Mouse (Mus musculus): ENCODE measurements around the gene Cipc. TPM values are rescaled to one million over a fixed set of nuclear protein-coding genes. Genes with fewer than 3 reads are reported as not detected.

The Cipc gene
- polyA plus RNA-seq, 1 experiment from 2014 or later = 24.7 TPM

DNA sequence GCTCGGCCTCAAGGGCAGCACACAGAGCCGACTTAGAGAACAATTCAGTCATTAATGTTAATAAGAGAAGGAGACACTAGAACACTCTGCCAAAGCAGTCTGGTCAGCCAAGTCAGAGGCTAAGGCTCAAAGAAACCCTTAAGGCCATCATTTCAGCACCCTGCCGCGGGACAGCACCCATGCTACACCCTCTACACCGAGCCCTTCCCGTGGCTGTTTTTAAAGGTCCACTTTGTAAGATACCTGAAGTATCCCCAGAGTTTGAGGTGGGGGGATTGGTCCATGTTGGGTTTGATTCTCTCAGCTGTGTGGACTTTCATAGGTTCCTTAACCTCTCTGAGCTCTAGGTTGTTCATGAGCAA, 37.3 kb downstream of the Cipc start:
- Histone ChIP-seq H3K27ac (no peak overlapping the region), H3K4me1 (0 out of 2 replicates have a peak, but pooled peaks cover 4% of the 10 kb centered on the region), H3K36me3 (no peaks in the 10 kb centered on the region), H3K27me3 (peaks cover 96% of the 10 kb centered on the region), H3K4me3 (no peak overlapping the region), H3K4me2 (replicated peaks) (no peak overlapping the region), H3K9ac (no peak overlapping the region), H3K9me3 (no peaks in the 10 kb centered on the region)
- WGBS = 11% methylated on average over 6 of the region's 6 CpGs
- no peak for ATAC-seq (ENCODE audit: low FRiP score, low read depth)

- no peaks in the 10 kb centered on the region for H3K36me3 ChIP-seq
- H3K4me3 ChIP-seq = no peak overlapping the region
- H3K27me3 ChIP-seq = peaks cover 100% of the 10 kb centered on the region
- 60% methylated on average over 4 of the region's 4 CpGs for WGBS
- no peak for ATAC-seq (ENCODE audit: low FRiP score, low read depth)
- no peak overlapping the region for H3K4me2 ChIP-seq (replicated peaks)
- H3K27ac ChIP-seq = no peak overlapping the region
- peaks cover 14% of the 10 kb centered on the region for H3K4me1 ChIP-seq
- H3K9me3 ChIP-seq = no peaks in the 10 kb centered on the region
- no peak overlapping the region for H3K9ac ChIP-seq
Observed at GRCm38 (mm10) chr12:86986562-86986961, 39.7 kb downstream of the Cipc start.

- Histone ChIP-seq H3K4me1 (peaks cover 14% of the 10 kb centered on the region), H3K27me3 (peaks cover 97% of the 10 kb centered on the region), H3K9ac (no peak overlapping the region), H3K27ac (no peak overlapping the region), H3K9me3 (no peaks in the 10 kb centered on the region), H3K36me3 (no peaks in the 10 kb centered on the region), H3K4me3 (no peak overlapping the region), H3K4me2 (replicated peaks) (no peak overlapping the region)
- WGBS = 40% methylated on average over 16 of the region's 16 CpGs
- no peak for ATAC-seq (ENCODE audit: low FRiP score, low read depth)
Observed at GRCm38 (mm10) chr12:86988227-86988626, 41.4 kb downstream of the Cipc start.

DNA sequence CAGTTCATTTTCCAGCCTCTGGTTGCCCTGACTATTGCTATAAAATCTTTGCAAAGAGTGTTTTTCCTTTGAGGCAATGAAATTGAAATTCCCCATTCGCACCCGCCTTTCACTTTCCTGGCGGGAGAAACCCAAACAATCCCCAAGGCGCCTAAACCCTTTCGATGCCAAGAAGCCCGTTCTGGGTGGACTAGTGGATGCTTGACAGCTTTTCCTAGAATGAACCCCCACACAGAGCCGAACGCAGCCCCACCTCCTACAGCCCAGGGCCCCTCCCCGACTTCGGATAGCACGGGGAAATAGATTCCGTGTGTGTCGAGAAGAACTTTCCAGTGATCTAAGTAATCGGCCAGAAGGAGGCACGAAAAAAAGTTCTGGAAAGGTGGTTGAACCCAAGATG, 42.5 kb downstream of the Cipc start:
- Histone ChIP-seq H3K9me3 (no peaks in the 10 kb centered on the region), H3K36me3 (no peaks in the 10 kb centered on the region), H3K4me1 (peaks cover 11% of the 10 kb centered on the region), H3K27ac (no peak overlapping the region), H3K4me3 (peak overlapping the region; percentile 26; the same call in 1 of the 2 replicates), H3K4me2 (replicated peaks) (peak overlapping the region; percentile 55; the same call in 1 of the 2 replicates), H3K27me3 (peaks cover 91% of the 10 kb centered on the region), H3K9ac (no peak overlapping the region)
- ATAC-seq (ENCODE audit: low FRiP score, low read depth) = no peak
- WGBS = 6% methylated on average over 15 of the region's 15 CpGs

DNA sequence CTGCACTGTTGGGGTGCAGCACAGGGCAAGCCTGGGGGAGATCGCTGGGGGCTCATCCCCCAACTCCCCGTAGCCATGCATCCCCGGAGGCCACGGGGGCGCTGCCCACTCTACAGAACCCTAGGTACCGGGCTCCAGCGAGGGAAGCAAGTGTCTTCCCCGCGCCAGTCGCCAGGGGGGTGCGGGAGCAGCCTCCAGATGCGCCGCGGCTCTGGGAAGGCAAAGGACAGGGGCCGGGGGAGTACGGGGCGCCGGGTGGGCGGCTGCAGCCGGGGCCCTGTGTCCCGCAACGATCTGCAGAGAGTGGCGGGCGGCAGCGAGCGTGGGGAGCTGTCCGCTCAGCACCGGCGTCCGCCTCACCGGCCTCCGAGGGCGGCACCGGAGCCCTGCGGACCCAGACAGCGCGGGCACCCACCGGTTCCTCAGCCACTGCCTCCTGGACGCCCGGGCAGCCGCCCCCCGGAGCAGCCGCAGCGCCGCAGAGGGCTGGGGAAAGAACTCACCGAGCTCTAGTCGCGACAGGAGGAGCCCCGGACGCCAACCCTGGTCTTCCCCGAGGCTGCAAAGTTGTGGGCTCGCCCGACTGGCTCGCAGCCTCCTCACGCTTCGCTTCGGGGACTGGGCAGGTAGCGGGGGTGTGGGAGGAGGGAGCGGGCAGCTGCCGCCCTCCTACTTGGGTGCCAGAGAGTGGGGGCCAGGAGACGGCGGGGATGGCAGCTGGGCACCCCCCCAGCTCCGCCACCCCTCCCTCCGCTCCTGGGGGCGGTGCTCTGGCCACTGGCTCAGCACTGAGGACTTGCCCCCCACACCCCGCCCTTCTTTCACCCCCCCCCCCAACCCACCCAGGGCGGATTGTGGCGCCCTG, 43.3 kb downstream of the Cipc start, which contains the start of gene Zdhhc22:
Gene Zdhhc22 (minus strand): TSS at position 541 of the 865 bp plus-strand sequence.
- Histone ChIP-seq H3K4me1 (peaks cover 11% of the 10 kb centered on the region), H3K9ac (no peak within 1 kb of the TSS), H3K36me3 (no peaks in the 10 kb centered on the region), H3K27ac (no peak within 1 kb of the TSS), H3K4me2 (replicated peaks) (peak within 1 kb of the TSS; percentile 55), H3K27me3 (peaks cover 86% of the 10 kb centered on the region), H3K9me3 (no peaks in the 10 kb centered on the region), H3K4me3 (peak within 1 kb of the TSS; percentile 26)
- WGBS = under 1% methylated on average over 58 of the region's 68 CpGs
- peak; percentile 81 for ATAC-seq (ENCODE audit: low FRiP score, low read depth)

DNA sequence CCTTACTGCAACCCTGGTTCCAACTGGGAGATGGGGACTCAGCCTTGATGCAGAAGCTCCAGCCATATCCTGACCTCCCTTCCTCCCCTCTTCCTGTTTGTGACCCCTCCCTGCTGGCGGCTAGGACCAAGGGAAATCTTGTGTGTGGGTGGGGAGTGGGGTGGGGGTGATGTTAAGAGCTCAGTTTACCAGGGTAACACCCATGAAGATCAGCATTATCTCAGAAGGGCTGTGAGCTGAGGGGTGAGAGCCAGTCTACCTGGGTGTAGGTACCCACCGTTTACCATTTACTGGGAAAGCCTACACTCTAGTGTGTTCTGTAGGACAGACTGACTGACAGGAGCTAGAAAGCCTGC, 43.9 kb downstream of the Cipc start:
- WGBS = 37% methylated on average over 2 of the region's 2 CpGs
- Histone ChIP-seq H3K9me3 (no peaks in the 10 kb centered on the region), H3K27me3 (peaks cover 80% of the 10 kb centered on the region), H3K9ac (no peak overlapping the region), H3K4me3 (no peak overlapping the region), H3K4me1 (peaks cover 11% of the 10 kb centered on the region), H3K36me3 (no peaks in the 10 kb centered on the region), H3K27ac (no peak overlapping the region), H3K4me2 (replicated peaks) (no peak overlapping the region)
- no peak for ATAC-seq (ENCODE audit: low FRiP score, low read depth)

GRCm38 (mm10) chr12:86994166-86994565, 47.3 kb downstream of the Cipc start:
- Histone ChIP-seq H3K27ac (no peak overlapping the region), H3K4me2 (replicated peaks) (no peak overlapping the region), H3K4me1 (peaks cover 11% of the 10 kb centered on the region), H3K4me3 (no peak overlapping the region), H3K27me3 (peaks cover 46% of the 10 kb centered on the region), H3K9me3 (no peaks in the 10 kb centered on the region), H3K36me3 (no peaks in the 10 kb centered on the region), H3K9ac (no peak overlapping the region)
- ATAC-seq (ENCODE audit: low FRiP score, low read depth) = no peak
- 37% methylated on average over 4 of the region's 4 CpGs for WGBS

DNA sequence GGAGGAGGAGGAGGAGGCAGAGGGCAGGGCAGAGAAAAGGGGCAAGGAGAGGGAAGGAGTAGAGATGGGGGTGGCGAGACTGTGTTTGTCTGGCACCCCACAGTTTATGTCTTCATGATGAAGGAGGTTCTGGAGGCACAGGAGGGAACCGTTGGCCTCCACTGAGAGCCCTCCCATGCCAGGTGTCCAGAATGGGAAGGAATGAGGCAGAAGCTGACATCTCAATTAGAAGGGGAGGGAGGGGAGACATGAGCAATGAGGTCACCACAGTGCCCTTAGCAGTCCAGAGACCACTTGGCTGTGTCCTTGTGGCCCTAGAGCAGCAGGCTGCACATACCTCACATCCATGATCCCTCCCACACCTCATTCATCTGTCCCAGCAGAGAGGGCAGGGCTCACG, 47.9 kb downstream of the Cipc start:
- Histone ChIP-seq H3K27ac (no peak overlapping the region), H3K4me2 (replicated peaks) (no peak overlapping the region), H3K36me3 (no peaks in the 10 kb centered on the region), H3K4me1 (peaks cover 6% of the 10 kb centered on the region), H3K4me3 (no peak overlapping the region), H3K9ac (no peak overlapping the region), H3K27me3 (peaks cover 40% of the 10 kb centered on the region), H3K9me3 (no peaks in the 10 kb centered on the region)
- 50% methylated on average over 3 of the region's 3 CpGs for WGBS
- no peak for ATAC-seq (ENCODE audit: low FRiP score, low read depth)

- Histone ChIP-seq H3K9ac (no peak overlapping the region), H3K27me3 (peaks cover 28% of the 10 kb centered on the region), H3K4me1 (no peaks in the 10 kb centered on the region; the same call in 1 of the 2 replicates), H3K4me2 (replicated peaks) (no peak overlapping the region), H3K9me3 (no peaks in the 10 kb centered on the region), H3K36me3 (no peaks in the 10 kb centered on the region), H3K4me3 (no peak overlapping the region), H3K27ac (no peak overlapping the region)
- no peak for ATAC-seq (ENCODE audit: low FRiP score, low read depth)
- WGBS = 70% methylated on average over 6 of the region's 6 CpGs
Observed at GRCm38 (mm10) chr12:86995931-86996330, 49.1 kb downstream of the Cipc start.

- no peak for ATAC-seq (ENCODE audit: low FRiP score, low read depth)
- Histone ChIP-seq H3K4me2 (replicated peaks) (no peak overlapping the region), H3K27me3 (peaks cover 12% of the 10 kb centered on the region), H3K9ac (no peak overlapping the region), H3K27ac (no peak overlapping the region), H3K4me3 (no peak overlapping the region), H3K36me3 (no peaks in the 10 kb centered on the region), H3K4me1 (no peaks in the 10 kb centered on the region; the same call in 1 of the 2 replicates), H3K9me3 (no peaks in the 10 kb centered on the region)
- 80% methylated on average over 4 of the region's 4 CpGs for WGBS
Observed at GRCm38 (mm10) chr12:86998699-86999098, 51.9 kb downstream of the Cipc start.

DNA sequence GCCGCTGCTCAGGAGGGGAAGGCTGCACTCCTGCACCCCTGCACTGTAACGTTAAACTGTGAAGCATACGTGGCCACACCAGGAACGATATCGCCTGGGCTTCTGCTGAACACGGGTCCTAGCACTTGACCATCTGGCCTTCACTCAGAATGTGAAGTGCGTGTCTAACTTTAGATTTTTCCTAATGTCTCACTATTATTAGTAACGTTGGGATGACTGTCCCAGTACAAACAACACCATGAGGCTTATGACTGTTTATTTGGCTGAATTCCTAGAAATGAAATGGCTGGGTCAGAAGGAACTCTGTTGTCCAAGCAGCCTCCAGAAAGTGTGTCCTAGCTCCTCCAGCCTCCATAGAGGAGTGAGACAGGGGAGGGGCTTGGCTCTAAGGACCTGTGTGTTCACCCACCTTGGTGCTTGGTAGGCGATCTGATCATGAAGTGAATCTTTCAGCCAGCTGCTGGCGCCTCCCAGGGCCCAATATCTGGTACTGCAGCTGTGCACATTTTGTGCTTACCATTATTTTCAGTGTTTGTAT, 52.5 kb downstream of the Cipc start:
- no peak overlapping the region for H3K9ac ChIP-seq
- no peaks in the 10 kb centered on the region for H3K36me3 ChIP-seq
- no peak overlapping the region for H3K4me2 ChIP-seq (replicated peaks)
- no peaks in the 10 kb centered on the region; the same call in 1 of the 2 replicates for H3K4me1 ChIP-seq
- 73% methylated on average over 10 of the region's 10 CpGs for WGBS
- peaks cover 6% of the 10 kb centered on the region; the same call in 1 of the 2 replicates for H3K27me3 ChIP-seq
- no peak for ATAC-seq (ENCODE audit: low FRiP score, low read depth)
- H3K27ac ChIP-seq = no peak overlapping the region
- H3K4me3 ChIP-seq = no peak overlapping the region
- no peaks in the 10 kb centered on the region for H3K9me3 ChIP-seq

- no peak for ATAC-seq (ENCODE audit: low FRiP score, low read depth)
- Histone ChIP-seq H3K9me3 (no peaks in the 10 kb centered on the region), H3K27ac (no peak overlapping the region), H3K4me3 (no peak overlapping the region), H3K4me1 (no peaks in the 10 kb centered on the region; the same call in 1 of the 2 replicates), H3K36me3 (no peaks in the 10 kb centered on the region), H3K4me2 (replicated peaks) (no peak overlapping the region), H3K9ac (no peak overlapping the region), H3K27me3 (peaks cover 4% of the 10 kb centered on the region; the same call in 1 of the 2 replicates)
- 60% methylated on average over 5 of the region's 5 CpGs for WGBS
Observed at GRCm38 (mm10) chr12:87000151-87000839, 53.5 kb downstream of the Cipc start.

Data from limb, embryonic 13.5 days (tissue).